Mouse (Mus musculus) kidney, adult 2 months (tissue): ENCODE results near the gene Sgf29. TPM values are rescaled to one million over a fixed set of nuclear protein-coding genes. Genes with fewer than 3 reads are reported as not detected.

Experiments
- DNase-seq: peaks from one replicate; pipeline ENCODE4 v3.0.0; 2021
- H3K27ac ChIP-seq: fragments of 200-500 bp; 2 replicates; pipeline ENCODE4 v1.5.1; 2012; ENCODE audit warnings: low read depth, low read length, control low read depth, inconsistent platforms; ENCODE audit not compliant: insufficient read depth
- H3K27me3 ChIP-seq: fragments of 200-500 bp; replicated peaks from 2 replicates; pipeline ENCODE4 v1.6.1; 2012; ENCODE audit warnings: mild to moderate bottlenecking, moderate library complexity, low read length, inconsistent platforms; ENCODE audit not compliant: control insufficient read depth, insufficient read depth
- H3K36me3 ChIP-seq: fragments of 200-500 bp; 2 replicates; pipeline ENCODE4 v1.6.1; 2012; ENCODE audit warnings: mild to moderate bottlenecking, moderate library complexity, low read length, inconsistent platforms; ENCODE audit not compliant: control insufficient read depth, insufficient read depth
- H3K4me1 ChIP-seq: fragments of 200-500 bp; 2 replicates; pipeline ENCODE4 v1.6.1; 2011; ENCODE audit warnings: low read length; ENCODE audit not compliant: control insufficient read depth, insufficient read depth
- H3K4me3 ChIP-seq: fragments of 200-500 bp; 2 replicates; pipeline ENCODE4 v1.5.1; 2011; ENCODE audit warnings: mild to moderate bottlenecking, low read depth, low read length, control low read depth; ENCODE audit not compliant: insufficient read depth
- CTCF ChIP-seq: fragments of 200-500 bp; conservative IDR thresholded peaks from 2 replicates; pipeline ENCODE4 v1.5.1; 2011; ENCODE audit warnings: low read depth, mild to moderate bottlenecking, control low read depth, low read length, moderate library complexity, mixed read lengths; ENCODE audit not compliant: insufficient read depth, insufficient read length
- POLR2A ChIP-seq: fragments of 200-500 bp; IDR thresholded peaks from one replicate; pipeline ENCODE4 v1.6.1; 2011; ENCODE audit warnings: low read depth, low read length, control low read depth
- WGBS: fragments of 180-500 bp; shearing (Covaris S2); methylation state at CpG from one replicate; pipeline ENCODE4 v1.1.7; 2018; 5-methylcytosine and 5-hydroxymethylcytosine counted together
- polyA plus RNA-seq: library from polyadenylated mRNA; depleted of rRNA; stranded (reverse); fragments of >200 nt; gene quantifications from 2 replicates; pipeline ENCODE4 v1.2.3, GENCODE M21; 2012

The Sgf29 gene
- polyA plus RNA-seq, 1 experiment, result 28.1 TPM

- DNase-seq, result no peak
- no peaks in the 10 kb centered on the region for H3K27me3 ChIP-seq
- 48% methylated on average over 6 of the region's 6 CpGs for WGBS
- no peaks in the 10 kb centered on the region for H3K4me1 ChIP-seq
- no peaks in the 10 kb centered on the region for H3K36me3 ChIP-seq
- TF ChIP-seq POLR2A, result no peak
- TF ChIP-seq CTCF, result no peak
- no peak overlapping the region for H3K4me3 ChIP-seq
- H3K27ac ChIP-seq, result peak overlapping the region; percentile 11
Observed at GRCm38 (mm10) chr7:126628111-126628510, 21.0 kb upstream of the Sgf29 start.

GRCm38 (mm10) chr7:126629915-126630314 lies 19.2 kb upstream of the Sgf29 start:
- TF ChIP-seq POLR2A (no peak), CTCF (no peak)
- DNase-seq, result no peak
- 25% methylated on average over 3 of the region's 3 CpGs for WGBS

DNA sequence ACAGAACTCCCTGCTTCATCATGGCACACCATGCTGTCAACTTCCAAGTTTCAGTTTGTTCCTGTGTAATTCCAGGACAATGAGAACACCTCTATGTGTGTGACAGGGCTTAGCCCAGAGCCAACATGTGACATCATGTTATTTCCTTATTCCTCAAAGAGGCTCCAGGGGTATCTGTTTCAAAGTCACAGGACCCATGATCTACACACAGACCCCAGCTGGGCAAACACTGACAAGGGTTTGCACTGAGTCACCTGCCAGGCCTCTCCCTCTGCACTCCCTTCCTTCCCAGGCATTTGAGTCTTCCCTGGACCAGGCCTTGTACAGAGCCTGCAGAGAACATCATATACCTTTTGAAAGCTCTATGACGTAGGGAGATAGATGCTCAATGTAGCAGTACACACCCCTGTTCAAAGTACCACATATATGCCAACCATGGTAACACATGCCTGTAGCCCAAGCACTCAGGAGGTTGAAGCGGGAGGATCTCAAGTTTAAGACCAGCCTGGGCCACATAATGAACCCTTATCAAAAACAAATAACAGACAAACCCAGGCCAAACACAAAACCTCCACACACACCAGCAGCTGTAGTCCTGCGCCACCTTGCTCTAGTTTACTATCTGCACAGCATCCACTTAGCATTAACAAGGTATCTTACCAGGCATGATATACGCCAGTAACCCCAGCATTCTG lies 18.1 kb upstream of the Sgf29 start, which contains the start of gene Nupr1:
TSS of gene Nupr1 (minus strand) at position 38 of the 695 bp plus-strand sequence.
- TF ChIP-seq CTCF, result no peak
- no peak for TF ChIP-seq POLR2A
- H3K27ac ChIP-seq, result no peak within 1 kb of the TSS
- WGBS, result 96% methylated on average over 4 of the region's 4 CpGs

More at GRCm38 (mm10) chr7:126629915-126630314, 19.2 kb upstream of the Sgf29 start:
- H3K36me3 ChIP-seq, result no peaks in the 10 kb centered on the region
- H3K4me1 ChIP-seq, result no peaks in the 10 kb centered on the region
- H3K27ac ChIP-seq, result no peak overlapping the region
- H3K4me3 ChIP-seq, result no peak overlapping the region
- H3K27me3 ChIP-seq, result no peaks in the 10 kb centered on the region; the same call in 1 of the 2 replicates

DNA sequence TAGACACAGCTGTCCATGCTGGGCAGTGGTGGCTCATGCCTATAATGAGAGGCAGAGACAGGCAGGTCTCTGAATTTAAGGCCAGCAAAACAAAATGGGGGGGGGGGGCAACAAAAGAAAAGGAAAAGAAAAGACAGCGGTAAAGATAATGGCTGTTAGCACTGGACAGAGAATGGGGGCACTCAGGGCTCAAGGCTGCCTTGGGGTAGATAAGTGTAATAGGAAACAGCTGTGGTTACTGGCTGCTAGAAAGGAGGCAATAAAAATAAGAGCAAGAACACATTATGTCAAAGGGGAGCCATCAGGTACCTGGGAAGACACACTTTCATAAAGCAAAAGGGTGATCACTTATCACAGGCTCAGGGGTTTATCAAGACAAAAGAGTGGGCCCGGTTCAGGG lies 16.6 kb upstream of the Sgf29 start:
- DNase-seq, result no peak
- no peak overlapping the region for H3K27ac ChIP-seq
- 74% methylated on average over 2 of the region's 2 CpGs for WGBS
- no peaks in the 10 kb centered on the region; the same call in 1 of the 2 replicates for H3K27me3 ChIP-seq
- H3K4me1 ChIP-seq, result no peaks in the 10 kb centered on the region
- no peaks in the 10 kb centered on the region for H3K36me3 ChIP-seq
- no peak overlapping the region for H3K4me3 ChIP-seq
- TF ChIP-seq POLR2A (no peak), CTCF (no peak)

More for the DNA sequence above, 18.1 kb upstream of the Sgf29 start, which contains the start of gene Nupr1:
- Histone ChIP-seq H3K4me3 (no peak within 1 kb of the TSS), H3K36me3 (no peaks in the 10 kb centered on the region), H3K4me1 (no peaks in the 10 kb centered on the region), H3K27me3 (no peaks in the 10 kb centered on the region; the same call in 1 of the 2 replicates)
- no peak for DNase-seq

DNA sequence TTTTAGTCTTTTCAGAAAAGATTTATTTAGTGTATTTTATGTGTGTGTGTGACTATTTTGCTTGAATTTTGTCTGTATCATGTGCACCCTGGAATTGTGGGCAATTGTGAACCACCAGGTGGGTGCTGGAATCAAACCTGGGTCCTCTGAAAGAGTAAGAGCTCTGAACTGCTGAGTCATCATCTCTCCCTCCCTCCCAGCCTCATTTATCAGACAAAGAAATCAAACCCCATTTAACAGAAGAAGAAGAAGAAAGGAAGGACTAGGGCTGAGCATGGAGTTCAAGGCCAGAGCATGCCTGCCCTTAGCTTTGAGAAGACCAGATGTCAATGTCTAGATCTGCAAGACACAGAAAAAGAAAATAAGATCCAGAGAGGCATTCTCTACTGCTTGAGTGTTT lies 13.7 kb upstream of the Sgf29 start:
- no peak overlapping the region for H3K4me3 ChIP-seq
- H3K4me1 ChIP-seq, result no peaks in the 10 kb centered on the region
- no peak for DNase-seq
- no peak for TF ChIP-seq POLR2A
- TF ChIP-seq CTCF, result no peak
- no peaks in the 10 kb centered on the region for H3K36me3 ChIP-seq
- no peak overlapping the region for H3K27ac ChIP-seq
- no peaks in the 10 kb centered on the region; the same call in 1 of the 2 replicates for H3K27me3 ChIP-seq

GRCm38 (mm10) chr7:126636733-126637520 lies 12.2 kb upstream of the Sgf29 start:
- TF ChIP-seq CTCF, result peak; percentile 84
- TF ChIP-seq POLR2A, result no peak
- Histone ChIP-seq H3K27me3 (no peaks in the 10 kb centered on the region; the same call in 1 of the 2 replicates), H3K27ac (no peak overlapping the region), H3K36me3 (no peaks in the 10 kb centered on the region), H3K4me1 (no peaks in the 10 kb centered on the region), H3K4me3 (no peak overlapping the region)
- peak; percentile 70 for DNase-seq
- WGBS, result 13% methylated on average over 4 of the region's 4 CpGs

DNA sequence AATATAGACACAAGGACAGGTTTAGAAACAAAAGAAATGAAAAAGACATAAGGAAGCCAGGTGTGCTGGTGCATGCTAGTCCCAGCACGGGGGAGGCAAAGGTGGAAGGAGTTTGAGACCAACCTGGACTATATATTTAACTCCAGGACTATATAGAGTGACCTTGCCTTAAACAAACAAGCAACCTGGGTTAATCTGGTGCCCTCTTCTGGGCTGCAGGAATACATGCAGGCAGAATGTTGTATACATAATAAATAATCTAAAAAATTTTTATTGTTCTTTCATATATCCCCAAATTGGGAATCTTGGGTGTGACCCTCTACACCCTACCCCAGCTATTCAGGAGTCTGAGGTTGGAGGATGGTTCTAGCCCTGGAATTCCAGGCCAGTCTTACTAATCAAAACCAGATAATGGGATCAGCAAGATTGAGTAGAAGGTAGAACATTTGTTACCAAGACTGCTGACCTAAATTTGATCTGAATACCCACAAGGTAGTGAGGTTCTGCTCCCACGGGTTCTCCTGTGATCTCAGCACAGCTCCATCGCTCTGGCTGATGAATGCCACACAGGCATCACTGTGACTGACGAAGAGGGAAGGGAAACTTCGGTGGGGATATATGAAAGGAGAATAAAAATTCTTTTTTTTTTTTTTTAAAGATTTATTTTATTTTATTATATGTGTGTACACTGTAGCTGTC lies 6.4 kb upstream of the Sgf29 start:
- no peak for DNase-seq
- no peaks in the 10 kb centered on the region for H3K4me1 ChIP-seq
- H3K27ac ChIP-seq, result no peak overlapping the region
- TF ChIP-seq POLR2A (no peak), CTCF (no peak)
- WGBS, result 48% methylated on average over 5 of the region's 5 CpGs
- no peaks in the 10 kb centered on the region for H3K27me3 ChIP-seq
- H3K4me3 ChIP-seq, result no peak overlapping the region
- H3K36me3 ChIP-seq, result no peaks in the 10 kb centered on the region
